Mouse (Mus musculus) heart, embryonic 11.5 days (tissue): ENCODE results near the gene Pde6h. TPM values are rescaled to one million over a fixed set of nuclear protein-coding genes. Genes with fewer than 3 reads are reported as not detected.
A peak's percentile ranks its signal among the peaks of the same experiment; 100 is the strongest.

Experiments
- ATAC-seq: fragments of 200-750 bp; cut with Nextera tagmentation; replicated peaks from 2 replicates; pipeline ENCODE4 v1.8.0; 2017; ENCODE audit warnings: moderate library complexity; ENCODE audit not compliant: insufficient number of reproducible peaks, low FRiP score, low TSS enrichment
- H3K27ac ChIP-seq: fragments of 300-500 bp; sonication (generic); 2 replicates; pipeline ENCODE4 v1.5.1; 2014; ENCODE audit warnings: mild to moderate bottlenecking, low read depth, low read length
- H3K27me3 ChIP-seq: fragments of 300-500 bp; sonication (generic); 2 replicates; pipeline ENCODE4 v1.6.1; 2014; ENCODE audit warnings: mild to moderate bottlenecking, low read length, mixed read lengths; ENCODE audit not compliant: control insufficient read depth, insufficient read depth
- H3K36me3 ChIP-seq: fragments of 300-500 bp; sonication (generic); 2 replicates; pipeline ENCODE4 v1.6.1; 2014; ENCODE audit warnings: mild to moderate bottlenecking, low read length, moderate library complexity, mixed read lengths; ENCODE audit not compliant: control insufficient read depth, insufficient read depth
- H3K4me1 ChIP-seq: fragments of 300-500 bp; sonication (generic); 2 replicates; pipeline ENCODE4 v1.6.1; 2014; ENCODE audit warnings: low read length; ENCODE audit not compliant: control insufficient read depth, insufficient read depth
- H3K4me2 ChIP-seq: fragments of 300-500 bp; sonication (generic); 2 replicates; pipeline ENCODE4 v1.6.1; 2014; ENCODE audit warnings: mild to moderate bottlenecking, moderate library complexity
- H3K4me3 ChIP-seq: fragments of 300-500 bp; sonication (generic); 2 replicates; pipeline ENCODE4 v1.5.1; 2014; ENCODE audit warnings: low read depth, low read length
- H3K9ac ChIP-seq: fragments of 300-500 bp; sonication (generic); 2 replicates; pipeline ENCODE4 v1.6.1; 2014; ENCODE audit warnings: mild to moderate bottlenecking, low read depth, low read length, moderate library complexity
- H3K9me3 ChIP-seq: fragments of 300-500 bp; sonication (generic); replicated peaks from 2 replicates; pipeline ENCODE4 v1.6.1; 2016; ENCODE audit warnings: low read length; ENCODE audit not compliant: control insufficient read depth
- WGBS: fragments of 180-500 bp; shearing (Covaris S2); extraction: QIAGEN DNeasy Blood & Tissue Kit; methylation state at CpG from one replicate; pipeline ENCODE4 v1.1.7; 2014; ENCODE audit not compliant: insufficient replicate concordance; 5-methylcytosine and 5-hydroxymethylcytosine counted together
- polyA plus RNA-seq: library from polyadenylated mRNA; unstranded; fragments of >200 nt; fragmentation: Nextera tagmentation; extraction: Ambion mirVana; gene quantifications from 2 replicates; pipeline ENCODE4 v1.2.1, GENCODE M21; 2014

Pde6h gene
- polyA plus RNA-seq, 1 experiment from 2014 or later = 0.43 TPM

DNA sequence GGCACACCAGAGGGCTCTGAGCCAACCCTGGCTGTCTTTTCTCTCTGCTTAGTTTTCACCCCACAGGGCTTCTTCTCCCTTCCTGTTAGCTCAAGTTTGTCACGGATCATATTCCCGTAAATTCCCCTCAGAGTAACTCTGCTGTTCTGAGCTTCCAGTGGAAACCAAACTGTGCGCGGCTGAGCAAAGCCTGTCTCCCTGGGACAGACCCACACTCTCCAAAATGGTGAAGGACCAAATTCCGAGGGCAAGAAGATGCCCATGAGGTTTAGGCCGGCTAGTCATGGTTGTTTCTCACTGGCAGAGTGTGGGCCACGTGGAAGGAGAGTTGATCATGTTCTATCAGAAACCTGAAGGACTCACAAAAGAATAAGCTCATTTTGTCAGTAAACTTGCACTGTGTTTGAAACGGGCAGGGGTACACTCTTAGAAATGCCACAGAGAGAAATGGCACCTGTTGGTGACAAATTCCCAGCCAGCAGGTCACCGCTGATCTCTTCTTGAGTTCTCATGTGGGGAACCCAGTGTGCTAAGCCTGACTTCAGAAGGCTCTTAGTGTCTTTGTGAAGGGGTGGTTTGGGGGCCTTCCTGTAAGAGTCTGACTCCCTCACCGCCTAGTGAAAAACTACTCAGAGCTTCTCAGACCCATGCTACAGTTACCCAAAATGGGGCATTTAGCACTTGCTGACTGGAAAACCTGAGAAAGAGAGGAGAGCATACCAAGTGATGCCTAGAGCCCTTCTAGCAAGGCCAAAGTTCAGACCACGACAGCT lies 16.7 kb downstream of the Pde6h start:
- Histone ChIP-seq H3K27me3 (no peaks in the 10 kb centered on the region), H3K4me3 (peak overlapping the region; percentile 31; the same call in 1 of the 2 replicates), H3K27ac (peak overlapping the region; percentile 88), H3K36me3 (no peaks in the 10 kb centered on the region), H3K9me3 (no peaks in the 10 kb centered on the region), H3K9ac (peak overlapping the region; percentile 54; the same call in 1 of the 2 replicates), H3K4me1 (peaks cover 23% of the 10 kb centered on the region), H3K4me2 (peak overlapping the region; percentile 60)
- ATAC-seq = no peak
- 77% methylated on average over 11 of the region's 11 CpGs for WGBS

DNA sequence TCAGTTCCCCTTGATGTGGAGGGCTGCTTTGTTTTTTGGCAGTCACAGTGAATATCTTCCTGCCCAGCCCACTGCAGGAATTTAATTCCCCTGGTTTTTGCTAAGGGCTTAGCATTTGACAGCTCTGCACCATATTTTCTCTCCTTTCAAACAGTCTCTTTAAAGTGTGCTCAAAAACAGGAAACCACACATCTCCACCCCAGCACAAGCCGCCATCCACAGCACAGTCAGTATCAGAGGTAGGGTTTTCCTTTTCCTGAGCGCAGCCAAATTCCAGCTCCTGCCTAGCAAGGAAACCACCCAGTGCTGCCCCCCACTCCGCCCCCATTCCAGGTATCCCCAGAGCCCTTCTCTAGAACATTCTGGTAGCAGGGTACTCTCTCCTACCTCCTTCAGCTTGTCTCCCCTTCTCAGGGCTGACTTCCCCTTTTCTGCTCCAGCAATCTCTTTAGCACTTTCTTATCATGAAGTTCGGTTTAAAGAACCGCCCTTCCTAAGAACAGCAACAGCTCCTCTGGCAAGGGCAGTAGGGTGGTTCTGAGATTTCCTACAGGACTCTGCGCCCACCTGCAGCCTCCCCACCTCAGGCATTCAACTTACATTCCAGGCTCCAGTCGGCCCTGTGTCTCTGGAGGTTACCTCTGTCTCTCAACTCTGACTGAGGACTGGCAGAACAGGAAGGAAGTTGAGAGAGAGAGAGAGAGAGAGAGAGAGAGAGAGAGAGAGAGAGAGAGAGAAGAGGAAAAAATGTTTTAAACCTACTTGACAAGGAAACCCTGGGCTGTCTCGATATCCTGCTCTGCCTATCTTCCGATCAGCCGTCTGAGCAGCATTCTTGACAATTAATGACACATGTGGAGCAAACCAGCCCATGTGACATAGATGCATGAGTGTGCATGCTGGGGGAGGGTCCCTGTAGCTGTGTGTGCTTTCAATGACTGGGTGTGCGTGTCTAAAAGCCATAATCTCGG lies 17.7 kb downstream of the Pde6h start, which contains the start of gene Arhgdib:
Gene Arhgdib, minus strand, starts transcription at position 849 of the 971 bp plus-strand sequence.
- peak within 1 kb of the TSS; percentile 31 for H3K4me3 ChIP-seq
- H3K9me3 ChIP-seq = no peaks in the 10 kb centered on the region
- peaks cover 25% of the 10 kb centered on the region for H3K4me1 ChIP-seq
- 0 out of 2 replicates have a peak, but pooled peaks have one; percentile 50 for ATAC-seq
- H3K4me2 ChIP-seq = peak within 1 kb of the TSS; percentile 60
- H3K27ac ChIP-seq = peak within 1 kb of the TSS; percentile 88
- H3K9ac ChIP-seq = peak within 1 kb of the TSS; percentile 54
- H3K36me3 ChIP-seq = no peaks in the 10 kb centered on the region
- H3K27me3 ChIP-seq = no peaks in the 10 kb centered on the region
- 22% methylated on average over 12 of the region's 12 CpGs for WGBS

- no peaks in the 10 kb centered on the region for H3K9me3 ChIP-seq
- H3K4me2 ChIP-seq = no peak overlapping the region
- H3K27ac ChIP-seq = no peak overlapping the region
- H3K4me1 ChIP-seq = peaks cover 25% of the 10 kb centered on the region
- no peak overlapping the region for H3K9ac ChIP-seq
- no peaks in the 10 kb centered on the region for H3K27me3 ChIP-seq
- no peak overlapping the region for H3K4me3 ChIP-seq
- ATAC-seq = no peak
- 81% methylated on average over 9 of the region's 9 CpGs for WGBS
- H3K36me3 ChIP-seq = no peaks in the 10 kb centered on the region
Measured at GRCm38 (mm10) chr6:136942280-136942679, 18.6 kb downstream of the Pde6h start.

GRCm38 (mm10) chr6:136943392-136943791 lies 19.8 kb downstream of the Pde6h start:
- ATAC-seq = no peak
- Histone ChIP-seq H3K36me3 (no peaks in the 10 kb centered on the region), H3K27me3 (no peaks in the 10 kb centered on the region), H3K4me2 (no peak overlapping the region), H3K4me3 (no peak overlapping the region), H3K27ac (no peak overlapping the region), H3K4me1 (peaks cover 23% of the 10 kb centered on the region), H3K9ac (no peak overlapping the region), H3K9me3 (no peaks in the 10 kb centered on the region)

- no peak overlapping the region for H3K4me2 ChIP-seq
Measured at GRCm38 (mm10) chr6:136944511-136944910, 20.9 kb downstream of the Pde6h start.

DNA sequence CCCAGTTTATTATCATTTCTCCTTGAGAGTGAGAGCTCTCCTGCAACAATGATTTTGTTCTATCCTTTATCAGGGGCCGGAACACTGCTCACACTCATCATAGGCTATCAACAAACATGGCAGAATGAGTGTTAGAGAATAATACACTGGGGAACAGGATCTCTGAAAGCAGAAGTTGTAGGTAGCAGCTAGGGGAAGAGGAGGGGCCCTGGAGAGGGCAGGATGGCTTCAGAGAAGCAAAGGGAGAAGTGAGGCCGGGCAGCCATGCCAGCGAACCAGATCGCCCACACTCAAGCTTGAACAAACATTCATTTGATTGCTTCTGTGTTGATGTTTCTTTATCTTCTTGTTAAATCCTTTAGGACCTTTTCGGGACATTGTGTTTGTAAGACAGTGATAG lies 22.6 kb downstream of the Pde6h start:
- no peaks in the 10 kb centered on the region for H3K27me3 ChIP-seq
- H3K36me3 ChIP-seq = no peaks in the 10 kb centered on the region
- no peak overlapping the region for H3K4me3 ChIP-seq
- H3K9me3 ChIP-seq = no peaks in the 10 kb centered on the region
- ATAC-seq = no peak
- no peak overlapping the region for H3K9ac ChIP-seq
- WGBS = 67% methylated on average over 5 of the region's 5 CpGs
- peaks cover 10% of the 10 kb centered on the region for H3K4me1 ChIP-seq
- H3K27ac ChIP-seq = no peak overlapping the region
- no peak overlapping the region for H3K4me2 ChIP-seq

More at GRCm38 (mm10) chr6:136944511-136944910, 20.9 kb downstream of the Pde6h start:
- Histone ChIP-seq H3K4me3 (no peak overlapping the region), H3K36me3 (no peaks in the 10 kb centered on the region), H3K9me3 (no peaks in the 10 kb centered on the region), H3K27me3 (no peaks in the 10 kb centered on the region), H3K9ac (no peak overlapping the region), H3K27ac (no peak overlapping the region), H3K4me1 (peaks cover 18% of the 10 kb centered on the region)
- WGBS = 84% methylated on average over 8 of the region's 8 CpGs
- ATAC-seq = no peak

- H3K36me3 ChIP-seq = no peaks in the 10 kb centered on the region
- no peak overlapping the region for H3K4me3 ChIP-seq
- WGBS = 49% methylated on average over 9 of the region's 9 CpGs
- no peaks in the 10 kb centered on the region for H3K9me3 ChIP-seq
- H3K27me3 ChIP-seq = no peaks in the 10 kb centered on the region
- no peak for ATAC-seq
- H3K4me1 ChIP-seq = peaks cover 4% of the 10 kb centered on the region; the same call in 1 of the 2 replicates
- H3K27ac ChIP-seq = no peak overlapping the region
- no peak overlapping the region for H3K4me2 ChIP-seq
- no peak overlapping the region for H3K9ac ChIP-seq
Measured at GRCm38 (mm10) chr6:136946943-136947342, 23.3 kb downstream of the Pde6h start.

DNA sequence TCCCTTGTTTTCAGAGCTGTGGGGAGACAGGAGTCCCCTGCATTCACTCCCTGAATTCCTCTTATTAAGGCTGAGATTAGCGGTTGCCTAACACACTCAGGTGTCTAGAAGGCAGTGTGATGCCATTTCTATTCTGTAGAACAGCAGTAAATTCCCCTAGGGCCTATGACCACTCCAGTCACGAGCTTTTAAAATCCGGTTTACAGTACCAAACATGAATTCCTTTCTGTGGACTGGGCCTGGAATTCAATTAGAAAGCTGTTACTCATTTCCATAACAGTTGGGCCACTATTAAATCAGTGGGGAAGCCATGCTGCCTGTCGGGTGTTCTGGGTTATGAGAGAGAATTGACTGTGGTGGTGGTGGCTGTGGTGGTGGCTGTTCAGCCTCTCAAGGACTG lies 24.1 kb downstream of the Pde6h start:
- Histone ChIP-seq H3K4me3 (no peak overlapping the region), H3K4me2 (no peak overlapping the region), H3K27me3 (no peaks in the 10 kb centered on the region), H3K36me3 (no peaks in the 10 kb centered on the region), H3K9ac (no peak overlapping the region), H3K4me1 (peaks cover 4% of the 10 kb centered on the region; the same call in 1 of the 2 replicates), H3K27ac (no peak overlapping the region), H3K9me3 (no peaks in the 10 kb centered on the region)
- WGBS = 69% methylated on average over 4 of the region's 4 CpGs
- ATAC-seq = no peak
